Mouse (Mus musculus): ENCODE measurements around the gene 1110002E22Rik. TPM values are rescaled to one million over a fixed set of nuclear protein-coding genes. Genes with fewer than 3 reads are reported as not detected.

Gene 1110002E22Rik
- polyA plus RNA-seq, 1 experiment from 2014 or later: 0.01 TPM

- Histone ChIP-seq H3K9me3 (ENCODE audit: low read length) (no peaks in the 10 kb centered on the region), H3K9ac (replicated peaks) (no peak overlapping the region), H3K27me3 (ENCODE audit: insufficient read depth, low read length) (no peaks in the 10 kb centered on the region), H3K27ac (ENCODE audit: low read depth) (no peak overlapping the region), H3K36me3 (replicated peaks; ENCODE audit: insufficient read depth, low read length) (peaks cover 13% of the 10 kb centered on the region; the same call in 1 of the 2 replicates), H3K4me1 (ENCODE audit: insufficient read depth) (no peaks in the 10 kb centered on the region), H3K4me3 (ENCODE audit: low read depth, low read length) (no peak overlapping the region), H3K4me2 (ENCODE audit: low read depth, low read length) (no peak overlapping the region)
- no peak for ATAC-seq
- 81% methylated on average over 2 of the region's 2 CpGs for WGBS (ENCODE audit: insufficient replicate concordance)
- no peak for TF ChIP-seq CTCF (IDR thresholded peaks at IDR 0.05; ENCODE audit: low read depth)
- TF ChIP-seq EP300 (IDR thresholded peaks at IDR 0.05; ENCODE audit: low read depth): no peak
- no peak for DNase-seq
Observed at GRCm38 (mm10) chr3:138121461-138121860, 56.6 kb downstream of the 1110002E22Rik start.

GRCm38 (mm10) chr3:138123842-138124241, 59.0 kb downstream of the 1110002E22Rik start:
- DNase-seq: no peak

GRCm38 (mm10) chr3:138129110-138129509, 64.3 kb downstream of the 1110002E22Rik start:
- Histone ChIP-seq H3K27me3 (ENCODE audit: insufficient read depth, low read length) (no peaks in the 10 kb centered on the region), H3K27ac (ENCODE audit: low read depth) (peak overlapping the region; percentile 57), H3K4me1 (ENCODE audit: insufficient read depth) (peaks cover 13% of the 10 kb centered on the region; the same call in 1 of the 2 replicates), H3K4me2 (ENCODE audit: low read depth, low read length) (peak overlapping the region; percentile 57), H3K36me3 (replicated peaks; ENCODE audit: insufficient read depth, low read length) (0 out of 2 replicates have a peak, but pooled peaks cover 4% of the 10 kb centered on the region), H3K9ac (replicated peaks) (peak overlapping the region; percentile 34), H3K4me3 (ENCODE audit: low read depth, low read length) (peak overlapping the region; percentile 1), H3K9me3 (ENCODE audit: low read length) (no peaks in the 10 kb centered on the region)
- ATAC-seq (peak; percentile 22), DNase-seq (no peak)
- TF ChIP-seq CTCF (IDR thresholded peaks at IDR 0.05; ENCODE audit: low read depth) (no peak), EP300 (IDR thresholded peaks at IDR 0.05; ENCODE audit: low read depth) (no peak)
- WGBS (ENCODE audit: insufficient replicate concordance): 53% methylated on average over 6 of the region's 6 CpGs

More at GRCm38 (mm10) chr3:138123842-138124241, 59.0 kb downstream of the 1110002E22Rik start:
- Histone ChIP-seq H3K4me1 (ENCODE audit: insufficient read depth) (0 out of 2 replicates have a peak, but pooled peaks cover 7% of the 10 kb centered on the region), H3K36me3 (replicated peaks; ENCODE audit: insufficient read depth, low read length) (peaks cover 10% of the 10 kb centered on the region; the same call in 1 of the 2 replicates), H3K4me3 (ENCODE audit: low read depth, low read length) (no peak overlapping the region), H3K4me2 (ENCODE audit: low read depth, low read length) (no peak overlapping the region), H3K9me3 (ENCODE audit: low read length) (no peaks in the 10 kb centered on the region), H3K9ac (replicated peaks) (no peak overlapping the region), H3K27ac (ENCODE audit: low read depth) (no peak overlapping the region), H3K27me3 (ENCODE audit: insufficient read depth, low read length) (no peaks in the 10 kb centered on the region)
- no peak for TF ChIP-seq EP300 (IDR thresholded peaks at IDR 0.05; ENCODE audit: low read depth)
- TF ChIP-seq CTCF (IDR thresholded peaks at IDR 0.05; ENCODE audit: low read depth): no peak
- 87% methylated on average over 10 of the region's 10 CpGs for WGBS (ENCODE audit: insufficient replicate concordance)
- ATAC-seq: no peak

GRCm38 (mm10) chr3:138130692-138131091, 65.8 kb downstream of the 1110002E22Rik start:
- H3K27ac ChIP-seq (ENCODE audit: low read depth): peak overlapping the region; percentile 80
- H3K9ac ChIP-seq (replicated peaks): peak overlapping the region; percentile 55
- peak overlapping the region; percentile 45 for H3K4me3 ChIP-seq (ENCODE audit: low read depth, low read length)
- WGBS (ENCODE audit: insufficient replicate concordance): 49% methylated on average over 1 of the region's 1 CpGs
- DNase-seq: no peak
- no peaks in the 10 kb centered on the region for H3K9me3 ChIP-seq (ENCODE audit: low read length)
- peaks cover 13% of the 10 kb centered on the region; the same call in 1 of the 2 replicates for H3K4me1 ChIP-seq (ENCODE audit: insufficient read depth)
- H3K36me3 ChIP-seq (replicated peaks; ENCODE audit: insufficient read depth, low read length): no peaks in the 10 kb centered on the region
- TF ChIP-seq CTCF (IDR thresholded peaks at IDR 0.05; ENCODE audit: low read depth) (no peak), EP300 (IDR thresholded peaks at IDR 0.05; ENCODE audit: low read depth) (no peak)
- peak overlapping the region; percentile 45; the same call in 1 of the 2 replicates for H3K4me2 ChIP-seq (ENCODE audit: low read depth, low read length)
- ATAC-seq: peak; percentile 52; the same call in 1 of the 2 replicates
- H3K27me3 ChIP-seq (ENCODE audit: insufficient read depth, low read length): no peaks in the 10 kb centered on the region

Other genes starting within 250 kb of the 1110002E22Rik start
- 651 and 676 TPM in 2 replicates for gene H2afz, start 200.6 kb upstream of the 1110002E22Rik start, polyA plus RNA-seq (2015; fragmentation: Nextera tagmentation; extraction: Ambion mirVana)
- 6.4 and 6.9 TPM in 2 replicates for gene Dnajb14, start 197.4 kb upstream of the 1110002E22Rik start, polyA plus RNA-seq (2015; fragmentation: Nextera tagmentation; extraction: Ambion mirVana)
- gene Lamtor3, start 146.5 kb upstream of the 1110002E22Rik start, polyA plus RNA-seq (2015; fragmentation: Nextera tagmentation; extraction: Ambion mirVana): 44.3 and 46.5 TPM in 2 replicates
- 9.6 and 10.3 TPM in 2 replicates for gene Dapp1, start 83.5 kb upstream of the 1110002E22Rik start, polyA plus RNA-seq (2015; fragmentation: Nextera tagmentation; extraction: Ambion mirVana)
- gene Gm5105, start 2.3 kb downstream of the 1110002E22Rik start, polyA plus RNA-seq (2015; fragmentation: Nextera tagmentation; extraction: Ambion mirVana): not detected in 2 replicates
- 3.0 and 4.1 TPM in 2 replicates for gene Trmt10a, start 78.4 kb downstream of the 1110002E22Rik start, polyA plus RNA-seq (2015; fragmentation: Nextera tagmentation; extraction: Ambion mirVana)
- gene Mttp, start 79.9 kb downstream of the 1110002E22Rik start, polyA plus RNA-seq (2015; fragmentation: Nextera tagmentation; extraction: Ambion mirVana): 83.2 and 86.4 TPM in 2 replicates
- not detected in 2 replicates for gene 4930579F01Rik, start 128.8 kb downstream of the 1110002E22Rik start, polyA plus RNA-seq (2015; fragmentation: Nextera tagmentation; extraction: Ambion mirVana)
- gene Adh7, start 152.7 kb downstream of the 1110002E22Rik start, polyA plus RNA-seq (2015; fragmentation: Nextera tagmentation; extraction: Ambion mirVana): 6.2 and 6.7 TPM in 2 replicates
- 434 and 496 TPM in 2 replicates for gene Adh1, start 195.9 kb downstream of the 1110002E22Rik start, polyA plus RNA-seq (2015; fragmentation: Nextera tagmentation; extraction: Ambion mirVana)
- gene Adh6a, start 248.2 kb downstream of the 1110002E22Rik start, polyA plus RNA-seq (2015; fragmentation: Nextera tagmentation; extraction: Ambion mirVana): not detected in 2 replicates